Mouse (Mus musculus) left cerebral cortex, adult 18-20 months (tissue): ENCODE results near the gene Gm10964. TPM values are rescaled to one million over a fixed set of nuclear protein-coding genes. Genes with fewer than 3 reads are reported as not detected.

Experiments
- DNase-seq, 2 experiments: peaks; one replicate each; pipeline ENCODE4 v3.0.0; 2021 to 2022; ENCODE audit warnings: low spot score in 2 of 2, mixed read lengths in 1 of 2
- long read RNA-seq, 2 experiments: library from polyadenylated mRNA; stranded (forward); transcript quantifications; one replicate each; pipeline ENCODE4 v2.0.0; 2021
- total RNA-seq, 2 experiments: library from RNA; stranded (reverse); gene quantifications; 2 replicates each; pipeline ENCODE4 v1.2.3; 2021

The Gm10964 gene
- not detected for total RNA-seq
- long read RNA-seq, experiment 1, partial matches to known transcripts = 0 of 3 reads
- long read RNA-seq, experiment 1, other reads (novel, unspliced or antisense) = 3 of 3 reads
- long read RNA-seq, experiment 2, partial matches to known transcripts = 0 of 7 reads
- long read RNA-seq, experiment 2, other reads (novel, unspliced or antisense) = 7 of 7 reads

- no peak for DNase-seq
These were observed at the start of gene Gm10964 for GRCm38 (mm10) chr3:103739329-103739728. Gene Gm10964, plus strand, starts transcription at chr3:103739366.

DNA sequence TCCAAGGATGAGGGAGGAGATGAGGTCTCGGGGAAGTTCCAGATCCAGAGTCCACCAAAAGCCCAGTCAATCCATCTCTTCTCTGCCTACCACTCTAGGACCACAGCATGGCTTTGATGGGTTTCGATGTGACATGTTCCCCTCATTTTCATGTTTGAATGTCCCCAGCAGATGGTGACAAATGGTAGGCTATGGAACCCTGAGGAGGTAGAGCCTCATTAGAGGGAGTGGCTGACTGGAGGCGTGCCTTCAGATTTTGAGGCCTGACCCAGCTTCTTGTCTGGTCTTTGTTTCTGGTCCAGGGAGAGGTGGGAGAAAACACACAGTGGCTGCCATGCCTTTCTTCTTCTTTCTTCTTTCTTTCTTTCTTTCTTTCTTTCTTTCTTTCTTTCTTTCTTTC is 48.7 kb upstream of the Gm10964 start:
- no peak for DNase-seq

GRCm38 (mm10) chr3:103695556-103695955 is 43.6 kb upstream of the Gm10964 start:
- DNase-seq = no peak

DNA sequence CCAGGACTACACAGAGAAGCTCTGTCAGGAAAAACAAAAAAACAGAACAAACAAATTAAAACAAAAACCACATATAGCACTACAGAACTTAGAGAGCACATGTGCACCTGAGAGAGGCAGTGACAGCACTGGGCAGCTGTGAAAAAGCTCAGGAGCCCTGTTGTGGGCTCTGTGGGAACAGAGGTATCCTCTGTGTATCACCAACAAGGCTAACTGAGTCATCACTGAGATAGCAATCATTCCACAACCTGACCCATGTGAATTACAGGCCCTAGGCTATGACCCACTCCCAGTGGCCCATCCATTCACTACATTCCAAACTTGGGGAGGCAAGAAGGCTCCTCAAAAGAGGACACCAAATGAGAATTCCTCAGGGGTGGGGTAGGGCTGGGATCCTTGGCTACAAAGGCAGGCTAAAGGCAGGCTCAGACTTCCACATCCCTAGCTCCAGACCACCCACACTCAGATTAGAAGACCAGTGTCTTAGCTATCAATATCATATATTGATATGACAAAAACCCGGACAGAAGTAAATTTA is 42.7 kb upstream of the Gm10964 start:
- no peak for DNase-seq

DNA sequence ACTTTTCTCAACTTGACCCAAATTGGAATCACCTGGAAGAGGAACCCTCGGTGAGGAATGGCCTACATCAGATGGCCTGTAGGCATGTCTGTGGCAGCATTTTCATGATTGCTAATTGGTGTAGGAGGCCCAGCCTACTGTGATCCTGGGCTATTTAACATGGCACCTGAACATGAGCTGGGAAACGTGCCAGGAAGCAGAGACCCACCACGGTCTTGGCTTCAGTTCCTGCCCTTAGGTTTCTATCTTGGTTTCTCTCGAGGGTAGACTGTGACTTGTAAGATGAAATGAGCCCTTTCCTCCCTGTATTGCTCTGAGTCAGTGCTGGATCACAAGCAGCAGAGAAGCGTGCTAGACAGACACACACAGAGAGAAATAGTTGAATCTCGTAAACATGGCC is 34.5 kb upstream of the Gm10964 start:
- DNase-seq = no peak

DNA sequence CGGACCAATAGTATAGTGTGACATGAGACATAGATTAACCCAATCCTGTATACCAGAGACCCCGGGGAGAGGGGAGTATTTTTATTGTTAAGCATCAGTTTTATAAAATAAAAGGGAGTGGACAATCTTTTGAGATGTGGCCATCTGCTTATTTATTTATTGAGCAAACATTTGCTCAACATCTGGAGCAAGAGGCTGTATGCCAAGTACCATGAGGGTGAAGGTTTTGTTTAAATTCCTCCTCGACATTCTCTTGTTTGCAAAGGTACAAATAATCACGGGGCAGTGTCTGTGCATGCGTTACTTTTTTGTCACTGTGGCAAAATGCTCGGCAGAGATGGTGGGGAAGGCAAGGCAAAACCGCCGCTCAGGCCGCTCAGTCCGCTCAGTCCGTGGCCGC is 33.7 kb upstream of the Gm10964 start:
- DNase-seq = no peak

GRCm38 (mm10) chr3:103709470-103710040 is 29.6 kb upstream of the Gm10964 start:
- peak in 1 of 2 experiments; percentile 15 for DNase-seq

DNA sequence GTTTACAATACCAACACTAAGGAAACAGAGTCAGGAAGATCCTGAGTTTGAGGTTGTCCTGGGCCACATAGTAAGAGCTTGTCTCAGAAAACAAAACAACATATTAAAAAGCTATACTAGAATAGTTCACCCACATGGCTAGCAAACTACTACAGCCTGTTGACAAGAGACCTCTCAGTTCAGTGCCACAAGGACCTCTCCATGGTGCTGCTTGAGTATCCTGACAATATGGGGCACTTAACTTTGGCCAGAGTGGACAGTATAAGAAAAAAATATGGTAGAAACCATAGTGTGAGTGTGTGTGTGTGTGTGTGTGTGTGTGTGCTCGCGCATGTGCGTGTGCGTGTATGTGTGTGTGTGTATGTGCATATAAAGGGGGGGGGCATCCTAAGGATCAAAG is 27.0 kb upstream of the Gm10964 start:
- DNase-seq = no peak

DNA sequence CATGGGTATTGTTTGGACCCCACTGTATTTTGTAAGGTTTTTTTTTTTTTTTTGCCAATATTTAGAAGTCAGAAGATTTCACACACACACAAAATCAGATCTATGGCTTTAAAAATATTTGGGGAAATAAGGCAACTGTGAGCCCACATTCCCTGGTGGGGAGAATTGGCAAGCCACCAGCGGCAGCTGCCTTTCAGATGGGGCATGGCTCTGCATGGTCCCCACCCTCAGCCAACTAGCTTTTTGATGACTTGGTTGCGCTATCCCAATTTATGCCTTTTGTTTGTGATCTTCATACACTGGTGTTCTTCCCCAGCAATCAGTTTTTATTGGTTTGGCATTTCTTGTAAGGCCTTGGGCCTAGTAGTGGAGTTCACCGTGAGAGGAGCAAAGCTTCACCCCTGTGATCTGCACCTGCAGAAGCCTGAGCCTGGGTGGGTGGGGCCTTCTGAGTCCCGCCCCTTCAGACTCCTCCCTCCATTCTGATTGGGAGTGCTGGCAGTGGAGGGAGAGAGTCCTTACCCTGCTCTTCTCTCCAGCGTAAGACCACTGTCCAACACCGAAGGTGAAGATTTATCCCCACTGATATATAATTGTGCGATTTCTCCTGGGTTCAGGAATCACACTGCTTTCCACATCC is 24.8 kb upstream of the Gm10964 start:
- DNase-seq = no peak

GRCm38 (mm10) chr3:103714942-103715341 is 24.2 kb upstream of the Gm10964 start:
- no peak for DNase-seq

DNA sequence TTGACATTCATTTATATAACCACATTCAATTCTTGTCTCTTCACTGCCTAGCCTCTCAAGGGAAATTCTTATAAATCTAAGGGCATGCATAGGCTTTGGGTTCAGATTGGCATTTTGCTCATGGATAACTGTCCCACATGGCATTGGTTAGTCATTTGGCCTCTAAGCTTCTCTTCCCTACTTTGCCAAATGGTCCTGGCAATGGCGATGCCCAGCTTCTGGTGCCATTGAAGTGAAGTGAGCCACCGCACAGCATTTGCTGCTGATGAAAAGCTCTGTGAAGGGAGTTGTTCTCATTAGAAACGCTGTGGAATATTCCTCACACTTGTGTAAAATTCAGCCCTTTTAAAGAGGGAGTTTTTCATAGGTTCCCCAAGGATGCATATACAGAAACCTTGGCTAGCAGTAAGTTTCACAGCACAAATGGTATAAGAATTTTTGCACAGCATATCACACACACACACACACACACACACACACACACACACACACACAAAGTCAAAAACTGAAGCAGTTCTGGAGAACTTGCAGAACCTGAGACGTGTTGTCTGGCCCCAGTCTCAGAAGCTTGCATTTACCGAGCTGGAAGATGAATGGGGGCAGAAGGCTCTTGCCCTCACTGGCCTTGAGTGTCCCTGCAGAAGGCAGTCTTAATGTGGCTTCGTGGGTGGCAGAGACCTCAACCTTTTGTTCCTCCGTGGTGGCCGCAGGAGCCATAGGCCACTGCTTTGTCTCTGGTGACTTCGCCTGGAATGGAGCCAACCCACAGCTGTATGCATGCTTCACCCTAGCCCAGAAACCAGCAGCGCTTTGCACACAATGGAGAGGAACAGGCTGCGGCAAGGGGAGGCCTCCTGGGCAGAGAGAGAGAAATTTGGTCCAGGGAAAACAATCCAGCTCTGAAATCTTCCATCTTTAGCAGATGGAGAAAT is 23.1 kb upstream of the Gm10964 start:
- no peak for DNase-seq

GRCm38 (mm10) chr3:103716774-103717760 is 22.1 kb upstream of the Gm10964 start:
- no peak for DNase-seq

DNA sequence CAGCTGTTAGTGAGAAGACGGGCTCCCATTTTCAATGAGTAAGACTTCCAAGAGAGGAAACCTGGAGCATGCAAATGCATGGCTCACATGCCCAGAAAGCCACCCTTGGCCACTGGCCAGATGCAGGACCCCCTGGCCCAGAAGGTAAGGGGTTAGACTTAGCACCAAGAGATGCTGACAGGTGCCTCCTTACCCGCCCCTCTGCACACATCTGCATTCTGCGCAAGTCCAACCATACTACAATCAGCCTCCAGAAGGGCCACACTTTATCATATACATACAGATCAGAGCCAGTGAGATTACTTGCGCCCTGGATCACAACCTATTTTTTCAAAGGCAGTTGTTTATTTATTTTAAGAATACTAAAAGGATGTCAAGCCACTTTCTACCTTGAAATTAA is 20.4 kb upstream of the Gm10964 start:
- DNase-seq = no peak

DNA sequence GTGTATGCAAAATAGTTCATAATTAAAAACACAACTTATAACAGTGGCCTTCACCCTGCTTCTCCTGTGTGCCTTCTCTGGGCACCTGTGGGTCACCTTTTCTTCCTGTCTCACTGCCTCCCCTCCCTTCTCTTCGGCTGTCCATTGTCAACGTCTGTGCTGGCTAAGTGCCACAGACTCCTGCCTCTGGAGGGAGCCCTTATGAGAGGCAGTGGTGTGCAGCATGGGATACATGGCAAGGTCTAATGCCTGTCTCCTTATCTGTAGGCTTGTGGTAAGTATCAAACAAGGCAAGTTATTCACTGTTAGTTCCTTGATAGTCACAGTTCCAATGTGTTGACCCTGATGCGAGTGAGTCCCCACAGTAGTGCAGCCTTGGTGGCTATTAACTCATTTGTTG is 15.0 kb upstream of the Gm10964 start:
- DNase-seq = no peak

DNA sequence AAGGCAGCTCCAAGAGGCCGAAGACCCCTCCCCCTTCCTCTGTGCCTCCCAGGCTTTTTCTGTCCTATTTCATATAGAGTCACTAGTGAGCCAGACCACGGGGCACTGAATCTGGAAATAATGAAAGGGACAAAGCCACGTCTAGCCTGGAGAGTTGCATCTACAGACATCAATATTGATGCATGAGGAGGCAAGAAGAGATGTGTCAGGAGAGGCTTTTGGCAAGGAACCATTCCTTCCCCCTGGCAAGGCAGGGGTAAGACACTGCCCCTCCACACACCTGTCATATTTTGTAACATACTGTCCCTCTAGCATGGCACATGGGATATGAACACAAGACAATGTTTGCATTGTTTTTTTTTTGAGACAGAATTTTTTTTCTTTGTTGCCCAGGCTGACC is 12.5 kb upstream of the Gm10964 start:
- DNase-seq = no peak

GRCm38 (mm10) chr3:103727813-103728326 is 11.3 kb upstream of the Gm10964 start:
- DNase-seq = no peak

- no peak for DNase-seq
These were observed 9.3 kb upstream of the Gm10964 start for GRCm38 (mm10) chr3:103729850-103730249.

GRCm38 (mm10) chr3:103732116-103732515 is 7.0 kb upstream of the Gm10964 start:
- DNase-seq = no peak

DNA sequence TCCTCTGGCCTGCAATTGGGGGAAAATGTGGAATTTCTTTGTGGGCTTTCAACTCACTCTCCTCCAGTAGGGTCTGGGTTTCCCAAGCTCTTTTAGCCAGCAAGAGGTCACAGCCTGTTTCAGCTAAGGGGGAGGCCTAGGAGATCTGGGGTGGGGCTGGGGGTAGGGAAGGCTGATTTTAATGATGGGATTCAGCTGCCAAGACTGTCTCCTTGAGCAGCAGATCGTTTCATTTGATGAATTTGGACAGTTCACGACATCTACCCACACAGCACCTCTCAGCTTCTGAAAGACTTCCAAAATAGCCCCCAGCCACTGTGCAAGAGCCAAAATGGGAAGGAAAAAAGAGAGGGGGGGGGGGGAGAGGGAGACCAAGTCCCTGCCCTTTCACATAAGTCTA is 6.0 kb upstream of the Gm10964 start:
- no peak for DNase-seq
